Mouse (Mus musculus): ENCODE data around the gene Wdr5.

- TF ChIP-seq CTCF (conservative IDR thresholded peaks at IDR 0.05; ENCODE audit: insufficient read depth, insufficient read length, low read depth, low read length) (no peak), POLR2A (IDR thresholded peaks at IDR 0.05; ENCODE audit: low read depth, low read length) (no peak)
Observed at GRCm38 (mm10) chr2:27560708-27561123, 45.8 kb downstream of the Wdr5 start.

All from kidney, adult 2 months (tissue).